Mouse (Mus musculus) kidney, embryonic 16.5 days (tissue): ENCODE measurements around the gene Gpi1. TPM values are rescaled to one million over a fixed set of nuclear protein-coding genes. Genes with fewer than 3 reads are reported as not detected.
"Not testable (repeated sequence)": the region's sequence is repeated elsewhere in the genome, so short reads cannot be mapped to it uniquely, and the experiment has no call there.

Experiments
- ATAC-seq: fragments of 200-750 bp; cut with Nextera tagmentation; 2 replicates; pipeline ENCODE4 v1.8.0; 2017; ENCODE audit warnings: moderate TSS enrichment; ENCODE audit not compliant: low FRiP score, low TSS enrichment
- H3K27ac ChIP-seq: fragments of 300-500 bp; sonication (generic); 2 replicates; pipeline ENCODE4 v1.5.1; 2014; ENCODE audit warnings: low read length
- H3K27me3 ChIP-seq: fragments of 300-500 bp; sonication (generic); 2 replicates; pipeline ENCODE4 v1.6.1; 2014; ENCODE audit warnings: low read length, control low read depth, mixed read lengths; ENCODE audit not compliant: insufficient read depth
- H3K36me3 ChIP-seq: fragments of 300-500 bp; sonication (generic); 2 replicates; pipeline ENCODE4 v1.6.1; 2014; ENCODE audit warnings: low read length, control low read depth, mixed read lengths; ENCODE audit not compliant: insufficient read depth
- H3K4me1 ChIP-seq: fragments of 300-500 bp; sonication (generic); 2 replicates; pipeline ENCODE4 v1.6.1; 2014; ENCODE audit warnings: low read length, control low read depth, mixed read lengths; ENCODE audit not compliant: insufficient read depth
- H3K4me2 ChIP-seq: fragments of 300-500 bp; sonication (generic); replicated peaks from 2 replicates; pipeline ENCODE4 v1.6.1; 2014; ENCODE audit warnings: low read depth, low read length
- H3K4me3 ChIP-seq: fragments of 300-500 bp; sonication (generic); 2 replicates; pipeline ENCODE4 v1.5.1; 2014; ENCODE audit warnings: mild to moderate bottlenecking, low read length
- H3K9ac ChIP-seq: fragments of 300-500 bp; sonication (generic); replicated peaks from 2 replicates; pipeline ENCODE4 v1.6.1; 2014; ENCODE audit warnings: low read length
- H3K9me3 ChIP-seq: fragments of 300-500 bp; sonication (generic); 2 replicates; pipeline ENCODE4 v1.6.1; 2016; ENCODE audit warnings: low read length, control low read depth
- WGBS: fragments of 180-500 bp; shearing (Covaris S2); extraction: QIAGEN DNeasy Blood & Tissue Kit; methylation state at CpG from one replicate; pipeline ENCODE4 v1.1.7; 2014; 5-methylcytosine and 5-hydroxymethylcytosine counted together
- polyA plus RNA-seq: library from polyadenylated mRNA; unstranded; fragments of >200 nt; fragmentation: Nextera tagmentation; extraction: Ambion mirVana; gene quantifications from 2 replicates; pipeline ENCODE4 v1.2.1, GENCODE M21; 2015

Gpi1 gene
- polyA plus RNA-seq, 1 experiment from 2014 or later: 424 TPM

GRCm38 (mm10) chr7:34221594-34222250 is 8.4 kb downstream of the Gpi1 start:
- no peak overlapping the region for H3K27ac ChIP-seq
- no peak overlapping the region for H3K4me3 ChIP-seq
- H3K9me3 ChIP-seq: no peaks in the 10 kb centered on the region
- WGBS: 92% methylated on average over 9 of the region's 9 CpGs
- H3K4me1 ChIP-seq: 0 out of 2 replicates have a peak, but pooled peaks cover 5% of the 10 kb centered on the region
- H3K9ac ChIP-seq: no peak overlapping the region
- no peak overlapping the region for H3K4me2 ChIP-seq
- H3K27me3 ChIP-seq: no peaks in the 10 kb centered on the region
- H3K36me3 ChIP-seq: peaks cover 92% of the 10 kb centered on the region
- no peak for ATAC-seq

- peaks cover 90% of the 10 kb centered on the region for H3K36me3 ChIP-seq
- H3K27me3 ChIP-seq: no peaks in the 10 kb centered on the region
- H3K27ac ChIP-seq: no peak overlapping the region
- no peak for ATAC-seq
- no peaks in the 10 kb centered on the region for H3K9me3 ChIP-seq
- H3K9ac ChIP-seq: no peak overlapping the region
- no peak overlapping the region for H3K4me3 ChIP-seq
- H3K4me2 ChIP-seq: no peak overlapping the region
- WGBS: 84% methylated on average over 1 of the region's 1 CpGs
- no peaks in the 10 kb centered on the region for H3K4me1 ChIP-seq
Observed at GRCm38 (mm10) chr7:34218496-34218895, 11.6 kb downstream of the Gpi1 start.

GRCm38 (mm10) chr7:34216474-34216873 is 13.7 kb downstream of the Gpi1 start:
- no peak overlapping the region for H3K27ac ChIP-seq
- WGBS: 93% methylated on average over 10 of the region's 10 CpGs
- peaks cover 90% of the 10 kb centered on the region for H3K36me3 ChIP-seq
- H3K27me3 ChIP-seq: no peaks in the 10 kb centered on the region
- H3K9me3 ChIP-seq: no peaks in the 10 kb centered on the region
- H3K4me3 ChIP-seq: no peak overlapping the region
- H3K4me2 ChIP-seq: no peak overlapping the region
- H3K9ac ChIP-seq: no peak overlapping the region
- ATAC-seq: no peak
- H3K4me1 ChIP-seq: no peaks in the 10 kb centered on the region

GRCm38 (mm10) chr7:34215481-34215880 is 14.7 kb downstream of the Gpi1 start:
- Histone ChIP-seq H3K36me3 (peaks cover 90% of the 10 kb centered on the region), H3K4me3 (no peak overlapping the region), H3K4me2 (no peak overlapping the region), H3K27ac (no peak overlapping the region), H3K9me3 (no peaks in the 10 kb centered on the region), H3K4me1 (no peaks in the 10 kb centered on the region), H3K9ac (no peak overlapping the region), H3K27me3 (no peaks in the 10 kb centered on the region)
- WGBS: 65% methylated on average over 9 of the region's 9 CpGs
- no peak for ATAC-seq

- Histone ChIP-seq H3K27me3 (no peaks in the 10 kb centered on the region), H3K36me3 (peaks cover 89% of the 10 kb centered on the region), H3K27ac (no peak overlapping the region), H3K4me2 (no peak overlapping the region), H3K9me3 (no peaks in the 10 kb centered on the region), H3K4me3 (no peak overlapping the region), H3K9ac (no peak overlapping the region), H3K4me1 (no peaks in the 10 kb centered on the region)
- WGBS: 95% methylated on average over 8 of the region's 8 CpGs
- ATAC-seq: no peak
Observed at GRCm38 (mm10) chr7:34214644-34215043, 15.5 kb downstream of the Gpi1 start.

DNA sequence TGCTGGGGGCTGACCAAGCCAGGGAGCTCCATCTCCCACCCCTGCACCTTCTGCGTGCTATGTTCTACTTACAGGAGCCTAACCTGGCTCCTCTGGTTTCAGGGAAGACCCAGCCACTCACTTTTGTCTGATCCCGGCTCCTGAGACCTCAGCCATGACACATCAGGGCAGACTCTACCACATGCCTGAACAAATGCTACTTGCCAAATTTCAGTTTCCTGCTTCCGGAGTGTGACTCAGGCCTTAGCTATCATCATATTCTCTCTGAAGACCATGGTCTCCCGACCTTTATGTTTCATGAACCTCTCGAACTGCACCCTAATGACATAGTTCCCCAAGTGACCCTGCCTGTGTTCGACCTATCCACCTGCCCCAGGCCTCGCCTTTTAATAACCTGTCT is 16.9 kb downstream of the Gpi1 start:
- H3K9me3 ChIP-seq: no peaks in the 10 kb centered on the region
- no peak for ATAC-seq
- no peak overlapping the region for H3K4me3 ChIP-seq
- no peaks in the 10 kb centered on the region for H3K27me3 ChIP-seq
- H3K36me3 ChIP-seq: peaks cover 89% of the 10 kb centered on the region
- WGBS: 93% methylated on average over 7 of the region's 7 CpGs
- no peaks in the 10 kb centered on the region for H3K4me1 ChIP-seq
- H3K27ac ChIP-seq: no peak overlapping the region
- H3K9ac ChIP-seq: no peak overlapping the region
- H3K4me2 ChIP-seq: no peak overlapping the region

DNA sequence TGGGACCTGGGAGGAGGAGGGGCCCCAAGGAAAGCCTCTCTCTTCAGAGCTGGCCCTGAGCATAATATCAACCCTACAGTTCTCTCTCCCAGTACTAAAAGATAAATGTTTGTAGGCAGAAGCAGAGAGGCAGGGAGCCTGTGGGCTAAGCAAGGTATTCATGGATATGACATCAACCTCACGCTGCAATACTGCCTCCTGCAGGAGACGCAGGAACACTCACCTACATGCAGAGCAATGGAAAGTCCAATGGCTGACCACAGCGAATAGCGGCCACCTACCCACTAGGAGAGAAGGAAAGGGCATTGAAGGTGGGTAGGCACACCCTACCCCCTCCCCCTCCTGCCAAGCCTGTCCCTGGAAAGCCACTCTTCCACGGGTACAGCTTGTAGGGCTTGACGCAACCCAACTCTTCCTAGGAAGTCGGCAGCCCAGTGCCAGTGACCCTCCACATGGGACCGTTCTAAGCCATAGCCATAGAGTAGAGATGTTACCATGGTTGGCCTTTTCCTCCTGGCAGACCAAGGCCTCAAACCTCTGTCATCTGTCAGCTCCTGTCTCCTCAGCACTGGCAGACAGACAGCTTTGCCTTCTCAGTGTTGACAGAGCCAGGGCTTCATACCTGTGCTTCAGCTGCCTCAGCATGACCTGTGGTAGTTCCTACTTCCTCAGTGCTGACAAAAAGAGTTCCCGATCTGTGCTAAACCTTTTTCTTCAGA is 21.9 kb downstream of the Gpi1 start:
- Histone ChIP-seq H3K9me3 (no peaks in the 10 kb centered on the region), H3K36me3 (peaks cover 97% of the 10 kb centered on the region), H3K27me3 (no peaks in the 10 kb centered on the region), H3K4me1 (no peaks in the 10 kb centered on the region), H3K9ac (no peak overlapping the region), H3K4me2 (no peak overlapping the region), H3K27ac (no peak overlapping the region), H3K4me3 (no peak overlapping the region)
- ATAC-seq: no peak
- 85% methylated on average over 9 of the region's 9 CpGs for WGBS

DNA sequence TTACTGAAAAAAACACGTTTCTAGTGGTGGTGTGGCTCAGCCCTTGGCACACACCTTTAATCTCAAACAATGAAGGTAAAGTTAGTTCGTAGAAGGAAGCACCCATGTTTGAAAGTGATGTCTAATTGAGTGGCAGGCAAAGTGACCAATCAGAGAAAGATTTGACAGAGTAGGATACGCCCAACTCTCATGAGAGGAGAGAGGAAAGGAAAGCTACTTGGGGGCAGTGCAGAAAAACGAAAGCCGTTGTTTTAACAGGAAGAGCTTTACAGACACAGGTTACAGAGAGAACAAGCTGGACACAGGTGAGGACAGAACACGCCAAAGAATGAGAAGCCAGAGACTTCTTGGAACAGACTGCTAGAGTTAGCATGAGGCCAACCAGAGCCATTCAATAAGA is 23.8 kb downstream of the Gpi1 start:
- no peak for ATAC-seq
- 91% methylated on average over 6 of the region's 6 CpGs for WGBS

GRCm38 (mm10) chr7:34202147-34202546 is 28.0 kb downstream of the Gpi1 start:
- 0 out of 2 replicates have a peak, but pooled peaks have one; percentile 51 for ATAC-seq
- H3K36me3 ChIP-seq: peaks cover 69% of the 10 kb centered on the region
- H3K9me3 ChIP-seq, H3K4me3 ChIP-seq, H3K9ac ChIP-seq, H3K27ac ChIP-seq, H3K4me1 ChIP-seq, H3K4me2 ChIP-seq, H3K27me3 ChIP-seq: not testable (repeated sequence)
- 86% methylated on average over 10 of the region's 10 CpGs for WGBS

More for the DNA sequence above, 23.8 kb downstream of the Gpi1 start:
- peaks cover 97% of the 10 kb centered on the region for H3K36me3 ChIP-seq
- H3K27me3 ChIP-seq: no peaks in the 10 kb centered on the region
- H3K4me2 ChIP-seq: no peak overlapping the region
- no peak overlapping the region for H3K27ac ChIP-seq
- H3K9me3 ChIP-seq: no peaks in the 10 kb centered on the region
- no peak overlapping the region for H3K4me3 ChIP-seq
- no peak overlapping the region for H3K9ac ChIP-seq
- no peaks in the 10 kb centered on the region for H3K4me1 ChIP-seq

DNA sequence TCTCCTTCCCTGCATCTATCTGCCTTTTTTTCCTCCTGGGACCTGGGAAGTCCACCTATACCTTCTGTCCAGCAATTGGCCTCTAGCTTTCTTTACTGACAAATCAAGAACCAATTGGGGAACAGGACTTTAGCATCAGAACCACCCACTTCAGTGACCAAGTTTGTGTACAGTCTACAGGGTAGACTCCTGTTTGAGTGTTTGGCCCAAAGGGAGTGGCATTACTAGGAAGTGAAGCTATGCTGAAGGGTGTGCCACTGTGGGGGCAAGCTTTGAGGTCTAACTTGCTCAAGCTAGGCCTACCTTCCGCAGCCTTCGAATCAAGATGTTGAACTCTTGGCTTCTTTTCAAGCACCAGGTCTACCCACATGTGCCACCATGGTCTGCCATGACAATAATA is 29.3 kb downstream of the Gpi1 start:
- Histone ChIP-seq H3K4me1 (no peaks in the 10 kb centered on the region), H3K36me3 (peaks cover 56% of the 10 kb centered on the region), H3K9me3 (no peaks in the 10 kb centered on the region), H3K4me3 (no peak overlapping the region), H3K27ac (no peak overlapping the region), H3K9ac (no peak overlapping the region), H3K4me2 (no peak overlapping the region), H3K27me3 (no peaks in the 10 kb centered on the region)
- 95% methylated on average over 2 of the region's 2 CpGs for WGBS
- ATAC-seq: no peak
